Mouse (Mus musculus): ENCODE data around the gene Wdr70. TPM values are rescaled to one million over a fixed set of nuclear protein-coding genes. Genes with fewer than 3 reads are reported as not detected.

The Wdr70 gene
- polyA plus RNA-seq, 1 experiment from 2014 or later: 76.5 TPM

GRCm38 (mm10) chr15:7906491-7907035, 192.4 kb downstream of the Wdr70 start:
- DNase-seq (ENCODE audit: low spot score): no peak
- Histone ChIP-seq H3K36me3 (peaks cover 6% of the 10 kb centered on the region; the same call in 1 of the 2 replicates), H3K27ac (no peak overlapping the region), H3K9me3 (no peaks in the 10 kb centered on the region), H3K4me1 (replicated peaks) (no peaks in the 10 kb centered on the region), H3K27me3 (ENCODE audit: insufficient read depth, poor library complexity, severe bottlenecking) (no peaks in the 10 kb centered on the region), H3K4me3 (no peak overlapping the region)
- WGBS: 86% methylated on average over 5 of the region's 5 CpGs

- no peaks in the 10 kb centered on the region for H3K9me3 ChIP-seq
- no peaks in the 10 kb centered on the region for H3K36me3 ChIP-seq
- H3K4me3 ChIP-seq: no peak overlapping the region
- no peak overlapping the region for H3K27ac ChIP-seq
- no peaks in the 10 kb centered on the region for H3K27me3 ChIP-seq (ENCODE audit: insufficient read depth, poor library complexity, severe bottlenecking)
- WGBS: 96% methylated on average over 6 of the region's 6 CpGs
- no peak for DNase-seq (ENCODE audit: low spot score)
- no peaks in the 10 kb centered on the region for H3K4me1 ChIP-seq (replicated peaks)
Measured at GRCm38 (mm10) chr15:7899286-7899685, 199.7 kb downstream of the Wdr70 start.

GRCm38 (mm10) chr15:7891547-7892282, 207.3 kb downstream of the Wdr70 start:
- Histone ChIP-seq H3K4me1 (replicated peaks) (peaks cover 22% of the 10 kb centered on the region), H3K27me3 (ENCODE audit: insufficient read depth, poor library complexity, severe bottlenecking) (no peaks in the 10 kb centered on the region), H3K27ac (no peak overlapping the region), H3K4me3 (no peak overlapping the region), H3K36me3 (0 out of 2 replicates have a peak, but pooled peaks cover under 1% of the 10 kb centered on the region), H3K9me3 (no peaks in the 10 kb centered on the region)
- WGBS: 77% methylated on average over 9 of the region's 9 CpGs
- no peak for DNase-seq (ENCODE audit: low spot score)

- Histone ChIP-seq H3K27ac (no peak overlapping the region), H3K4me3 (no peak overlapping the region), H3K36me3 (0 out of 2 replicates have a peak, but pooled peaks cover 6% of the 10 kb centered on the region), H3K27me3 (ENCODE audit: insufficient read depth, poor library complexity, severe bottlenecking) (no peaks in the 10 kb centered on the region), H3K9me3 (no peaks in the 10 kb centered on the region), H3K4me1 (replicated peaks) (peaks cover 24% of the 10 kb centered on the region)
- 83% methylated on average over 5 of the region's 5 CpGs for WGBS
- DNase-seq (ENCODE audit: low spot score): no peak
Measured at GRCm38 (mm10) chr15:7890286-7890685, 208.7 kb downstream of the Wdr70 start.

GRCm38 (mm10) chr15:7889362-7889674, 209.7 kb downstream of the Wdr70 start:
- Histone ChIP-seq H3K4me3 (no peak overlapping the region), H3K27ac (no peak overlapping the region), H3K27me3 (ENCODE audit: insufficient read depth, poor library complexity, severe bottlenecking) (no peaks in the 10 kb centered on the region), H3K4me1 (replicated peaks) (peaks cover 28% of the 10 kb centered on the region), H3K9me3 (no peaks in the 10 kb centered on the region), H3K36me3 (peaks cover 6% of the 10 kb centered on the region; the same call in 1 of the 2 replicates)
- 80% methylated on average over 5 of the region's 5 CpGs for WGBS
- no peak for DNase-seq (ENCODE audit: low spot score)

GRCm38 (mm10) chr15:7888617-7889361, 210.2 kb downstream of the Wdr70 start:
- Histone ChIP-seq H3K27ac (no peak overlapping the region), H3K9me3 (no peaks in the 10 kb centered on the region), H3K36me3 (peaks cover 11% of the 10 kb centered on the region; the same call in 1 of the 2 replicates), H3K27me3 (ENCODE audit: insufficient read depth, poor library complexity, severe bottlenecking) (no peaks in the 10 kb centered on the region), H3K4me3 (no peak overlapping the region), H3K4me1 (replicated peaks) (peaks cover 28% of the 10 kb centered on the region)
- WGBS: 72% methylated on average over 8 of the region's 8 CpGs
- DNase-seq (ENCODE audit: low spot score): no peak

- Histone ChIP-seq H3K36me3 (peaks cover 30% of the 10 kb centered on the region), H3K9me3 (0 out of 2 replicates have a peak, but pooled peaks cover 3% of the 10 kb centered on the region), H3K27me3 (ENCODE audit: insufficient read depth, poor library complexity, severe bottlenecking) (no peaks in the 10 kb centered on the region), H3K4me3 (no peak overlapping the region), H3K4me1 (replicated peaks) (peaks cover 28% of the 10 kb centered on the region), H3K27ac (no peak overlapping the region)
- WGBS: 95% methylated on average over 8 of the region's 8 CpGs
- no peak for DNase-seq (ENCODE audit: low spot score)
Measured at GRCm38 (mm10) chr15:7886591-7886990, 212.4 kb downstream of the Wdr70 start.

GRCm38 (mm10) chr15:7885106-7885505, 213.9 kb downstream of the Wdr70 start:
- Histone ChIP-seq H3K27ac (no peak overlapping the region), H3K36me3 (peaks cover 33% of the 10 kb centered on the region), H3K9me3 (0 out of 2 replicates have a peak, but pooled peaks cover 5% of the 10 kb centered on the region), H3K27me3 (ENCODE audit: insufficient read depth, poor library complexity, severe bottlenecking) (no peaks in the 10 kb centered on the region), H3K4me3 (no peak overlapping the region), H3K4me1 (replicated peaks) (peaks cover 28% of the 10 kb centered on the region)
- WGBS: 59% methylated on average over 10 of the region's 10 CpGs
- no peak for DNase-seq (ENCODE audit: low spot score)

GRCm38 (mm10) chr15:7884181-7884580, 214.8 kb downstream of the Wdr70 start:
- Histone ChIP-seq H3K27me3 (ENCODE audit: insufficient read depth, poor library complexity, severe bottlenecking) (no peaks in the 10 kb centered on the region), H3K9me3 (0 out of 2 replicates have a peak, but pooled peaks cover 5% of the 10 kb centered on the region), H3K27ac (no peak overlapping the region), H3K36me3 (peaks cover 33% of the 10 kb centered on the region), H3K4me3 (no peak overlapping the region), H3K4me1 (replicated peaks) (peaks cover 29% of the 10 kb centered on the region)
- WGBS: 94% methylated on average over 11 of the region's 11 CpGs
- DNase-seq (ENCODE audit: low spot score): no peak

GRCm38 (mm10) chr15:7879956-7880355, 219.1 kb downstream of the Wdr70 start:
- H3K36me3 ChIP-seq: peaks cover 27% of the 10 kb centered on the region
- H3K9me3 ChIP-seq: 0 out of 2 replicates have a peak, but pooled peaks cover 5% of the 10 kb centered on the region
- H3K4me1 ChIP-seq (replicated peaks): peaks cover 37% of the 10 kb centered on the region
- no peak for DNase-seq (ENCODE audit: low spot score)
- H3K27ac ChIP-seq: no peak overlapping the region
- no peaks in the 10 kb centered on the region for H3K27me3 ChIP-seq (ENCODE audit: insufficient read depth, poor library complexity, severe bottlenecking)
- 52% methylated on average over 7 of the region's 7 CpGs for WGBS
- H3K4me3 ChIP-seq: no peak overlapping the region

GRCm38 (mm10) chr15:7878861-7879260, 220.1 kb downstream of the Wdr70 start:
- H3K4me1 ChIP-seq (replicated peaks): peaks cover 36% of the 10 kb centered on the region
- DNase-seq (ENCODE audit: low spot score): no peak
- WGBS: 77% methylated on average over 10 of the region's 10 CpGs
- 0 out of 2 replicates have a peak, but pooled peaks cover 5% of the 10 kb centered on the region for H3K9me3 ChIP-seq
- H3K27me3 ChIP-seq (ENCODE audit: insufficient read depth, poor library complexity, severe bottlenecking): no peaks in the 10 kb centered on the region
- H3K36me3 ChIP-seq: peaks cover 22% of the 10 kb centered on the region
- 0 out of 2 replicates have a peak overlapping the region, but pooled peaks have one; percentile 45 for H3K27ac ChIP-seq
- H3K4me3 ChIP-seq: no peak overlapping the region

GRCm38 (mm10) chr15:7877560-7878467, 221.2 kb downstream of the Wdr70 start:
- no peak for DNase-seq (ENCODE audit: low spot score)
- Histone ChIP-seq H3K9me3 (0 out of 2 replicates have a peak, but pooled peaks cover 5% of the 10 kb centered on the region), H3K27me3 (ENCODE audit: insufficient read depth, poor library complexity, severe bottlenecking) (no peaks in the 10 kb centered on the region), H3K27ac (peak overlapping the region; percentile 69; the same call in 1 of the 2 replicates), H3K36me3 (peaks cover 14% of the 10 kb centered on the region), H3K4me1 (replicated peaks) (peaks cover 36% of the 10 kb centered on the region), H3K4me3 (0 out of 2 replicates have a peak overlapping the region, but pooled peaks have one; percentile 14)
- 40% methylated on average over 22 of the region's 22 CpGs for WGBS
